Mouse (Mus musculus) liver, postnatal 0 days (tissue): ENCODE results near the gene Cyp11a1.

Experiments
- CTCF ChIP-seq: sonication (generic); IDR thresholded peaks from 2 replicates; pipeline ENCODE4 v1.5.1; 2016; ENCODE audit warnings: antibody characterized with exemption, low read depth
- EP300 ChIP-seq: IDR thresholded peaks from 2 replicates; pipeline ENCODE4 v1.6.1; 2016; ENCODE audit warnings: antibody characterized with exemption, low read depth, mild to moderate bottlenecking

- TF ChIP-seq CTCF (no peak), EP300 (no peak)
Observed at GRCm38 (mm10) chr9:58012935-58013334, 6.7 kb downstream of the Cyp11a1 start.
